Mouse (Mus musculus) forebrain, embryonic 16.5 days (tissue): ENCODE results near the gene Fam19a5. TPM values are rescaled to one million over a fixed set of nuclear protein-coding genes. Genes with fewer than 3 reads are reported as not detected.

Experiments used
- ATAC-seq: fragments of 200-750 bp; cut with Nextera tagmentation; 2 replicates; pipeline ENCODE4 v1.8.0; 2017; ENCODE audit warnings: mild to moderate bottlenecking, moderate library complexity
- H3K27ac ChIP-seq: fragments of 300-500 bp; sonication (generic); 2 replicates; pipeline ENCODE4 v1.5.1; 2014; ENCODE audit warnings: low read length, control low read depth
- H3K27me3 ChIP-seq: fragments of 300-500 bp; sonication (generic); replicated peaks from 2 replicates; pipeline ENCODE4 v1.6.1; 2014; ENCODE audit warnings: low read length; ENCODE audit not compliant: control insufficient read depth, insufficient read depth
- H3K36me3 ChIP-seq: fragments of 300-500 bp; sonication (generic); 2 replicates; pipeline ENCODE4 v1.6.1; 2014; ENCODE audit not compliant: control insufficient read depth, insufficient read depth
- H3K4me1 ChIP-seq: fragments of 300-500 bp; sonication (generic); replicated peaks from 2 replicates; pipeline ENCODE4 v1.6.1; 2014; ENCODE audit warnings: low read length; ENCODE audit not compliant: control insufficient read depth, insufficient read depth
- H3K4me2 ChIP-seq: fragments of 300-500 bp; sonication (generic); 2 replicates; pipeline ENCODE4 v1.6.1; 2014; ENCODE audit warnings: mild to moderate bottlenecking, low read length, control low read depth
- H3K4me3 ChIP-seq: fragments of 300-500 bp; sonication (generic); replicated peaks from 2 replicates; pipeline ENCODE4 v1.5.1; 2014; ENCODE audit warnings: mild to moderate bottlenecking, low read length, control low read depth
- H3K9ac ChIP-seq: fragments of 300-500 bp; sonication (generic); replicated peaks from 2 replicates; pipeline ENCODE4 v1.6.1; 2014; ENCODE audit warnings: low read depth, low read length, control low read depth
- H3K9me3 ChIP-seq: fragments of 300-500 bp; sonication (generic); 2 replicates; pipeline ENCODE4 v1.6.1; 2016; ENCODE audit warnings: low read length; ENCODE audit not compliant: control insufficient read depth
- WGBS: fragments of 180-500 bp; shearing (Covaris S2); extraction: QIAGEN DNeasy Blood & Tissue Kit; methylation state at CpG from one replicate; pipeline ENCODE4 v1.1.7; 2014; 5-methylcytosine and 5-hydroxymethylcytosine counted together
- polyA plus RNA-seq: library from polyadenylated mRNA; unstranded; fragments of >200 nt; fragmentation: Nextera tagmentation; extraction: Ambion mirVana; gene quantifications from 2 replicates; pipeline ENCODE4 v1.2.1, GENCODE M21; 2015

Fam19a5 gene
- polyA plus RNA-seq, 1 experiment from 2014 or later: 18.7 TPM

GRCm38 (mm10) chr15:87579861-87580260 is 35.8 kb downstream of the Fam19a5 start:
- 87% methylated on average over 5 of the region's 5 CpGs for WGBS
- Histone ChIP-seq H3K27me3 (no peaks in the 10 kb centered on the region), H3K4me1 (peaks cover 18% of the 10 kb centered on the region), H3K27ac (no peak overlapping the region), H3K36me3 (no peaks in the 10 kb centered on the region), H3K9me3 (no peaks in the 10 kb centered on the region), H3K4me2 (no peak overlapping the region), H3K9ac (no peak overlapping the region), H3K4me3 (no peak overlapping the region)
- ATAC-seq: no peak

GRCm38 (mm10) chr15:87583921-87584621 is 40.0 kb downstream of the Fam19a5 start:
- 37% methylated on average over 26 of the region's 26 CpGs for WGBS
- Histone ChIP-seq H3K4me3 (no peak overlapping the region), H3K4me2 (peak overlapping the region; percentile 37), H3K27me3 (no peaks in the 10 kb centered on the region), H3K9ac (0 out of 2 replicates have a peak overlapping the region, but pooled peaks have one; percentile 9), H3K27ac (peak overlapping the region; percentile 60), H3K9me3 (no peaks in the 10 kb centered on the region), H3K36me3 (no peaks in the 10 kb centered on the region), H3K4me1 (peaks cover 16% of the 10 kb centered on the region)
- ATAC-seq: peak; percentile 84

- H3K9ac ChIP-seq: no peak overlapping the region
- no peaks in the 10 kb centered on the region for H3K27me3 ChIP-seq
- peak; percentile 68; the same call in 1 of the 2 replicates for ATAC-seq
- WGBS: 50% methylated on average over 10 of the region's 10 CpGs
- no peaks in the 10 kb centered on the region for H3K9me3 ChIP-seq
- no peak overlapping the region for H3K4me2 ChIP-seq
- no peaks in the 10 kb centered on the region for H3K36me3 ChIP-seq
- peaks cover 10% of the 10 kb centered on the region for H3K4me1 ChIP-seq
- no peak overlapping the region for H3K4me3 ChIP-seq
- H3K27ac ChIP-seq: no peak overlapping the region
These were observed 46.9 kb downstream of the Fam19a5 start for GRCm38 (mm10) chr15:87590975-87591374.

GRCm38 (mm10) chr15:87596731-87597130 is 52.6 kb downstream of the Fam19a5 start:
- Histone ChIP-seq H3K4me2 (no peak overlapping the region), H3K36me3 (no peaks in the 10 kb centered on the region), H3K4me3 (no peak overlapping the region), H3K4me1 (peaks cover 11% of the 10 kb centered on the region), H3K9ac (no peak overlapping the region), H3K27me3 (no peaks in the 10 kb centered on the region), H3K27ac (no peak overlapping the region), H3K9me3 (no peaks in the 10 kb centered on the region)
- ATAC-seq: 0 out of 2 replicates have a peak, but pooled peaks have one; percentile 12
- 51% methylated on average over 8 of the region's 8 CpGs for WGBS

GRCm38 (mm10) chr15:87597149-87597548 is 53.0 kb downstream of the Fam19a5 start:
- Histone ChIP-seq H3K27ac (no peak overlapping the region), H3K27me3 (no peaks in the 10 kb centered on the region), H3K4me1 (peaks cover 11% of the 10 kb centered on the region), H3K9me3 (no peaks in the 10 kb centered on the region), H3K9ac (no peak overlapping the region), H3K4me2 (no peak overlapping the region), H3K4me3 (no peak overlapping the region), H3K36me3 (no peaks in the 10 kb centered on the region)
- 0 out of 2 replicates have a peak, but pooled peaks have one; percentile 4 for ATAC-seq
- WGBS: 31% methylated on average over 4 of the region's 4 CpGs

GRCm38 (mm10) chr15:87597766-87598165 is 53.7 kb downstream of the Fam19a5 start:
- Histone ChIP-seq H3K9me3 (no peaks in the 10 kb centered on the region), H3K4me3 (no peak overlapping the region), H3K4me1 (peaks cover 11% of the 10 kb centered on the region), H3K27ac (no peak overlapping the region), H3K36me3 (no peaks in the 10 kb centered on the region), H3K27me3 (no peaks in the 10 kb centered on the region), H3K9ac (no peak overlapping the region), H3K4me2 (no peak overlapping the region)
- no peak for ATAC-seq
- WGBS: 96% methylated on average over 4 of the region's 4 CpGs

GRCm38 (mm10) chr15:87598636-87599035 is 54.5 kb downstream of the Fam19a5 start:
- H3K4me3 ChIP-seq: no peak overlapping the region

GRCm38 (mm10) chr15:87603316-87603715 is 59.2 kb downstream of the Fam19a5 start:
- 35% methylated on average over 1 of the region's 1 CpGs for WGBS
- no peak overlapping the region for H3K4me2 ChIP-seq
- no peak overlapping the region for H3K4me3 ChIP-seq
- no peaks in the 10 kb centered on the region for H3K27me3 ChIP-seq
- ATAC-seq: no peak
- no peak overlapping the region for H3K9ac ChIP-seq
- H3K9me3 ChIP-seq: no peaks in the 10 kb centered on the region
- no peaks in the 10 kb centered on the region for H3K36me3 ChIP-seq
- H3K27ac ChIP-seq: no peak overlapping the region
- H3K4me1 ChIP-seq: peaks cover 4% of the 10 kb centered on the region; the same call in 1 of the 2 replicates

More at GRCm38 (mm10) chr15:87598636-87599035, 54.5 kb downstream of the Fam19a5 start:
- no peaks in the 10 kb centered on the region for H3K9me3 ChIP-seq
- no peak overlapping the region for H3K9ac ChIP-seq
- WGBS: 90% methylated on average over 4 of the region's 4 CpGs
- no peak overlapping the region for H3K4me2 ChIP-seq
- no peak for ATAC-seq
- no peaks in the 10 kb centered on the region for H3K27me3 ChIP-seq
- H3K4me1 ChIP-seq: peaks cover 11% of the 10 kb centered on the region
- H3K27ac ChIP-seq: no peak overlapping the region
- no peaks in the 10 kb centered on the region for H3K36me3 ChIP-seq

- H3K4me3 ChIP-seq: no peak overlapping the region
- no peak for ATAC-seq
- H3K36me3 ChIP-seq: no peaks in the 10 kb centered on the region
- no peak overlapping the region for H3K27ac ChIP-seq
- H3K9me3 ChIP-seq: no peaks in the 10 kb centered on the region
- H3K27me3 ChIP-seq: no peaks in the 10 kb centered on the region
- peaks cover 7% of the 10 kb centered on the region; the same call in 1 of the 2 replicates for H3K4me1 ChIP-seq
- 39% methylated on average over 9 of the region's 9 CpGs for WGBS
- H3K4me2 ChIP-seq: no peak overlapping the region
- no peak overlapping the region for H3K9ac ChIP-seq
These were observed 61.6 kb downstream of the Fam19a5 start for GRCm38 (mm10) chr15:87605504-87606280.
